Mouse (Mus musculus): ENCODE data around the gene Gm7073.

- TF ChIP-seq EP300 (IDR thresholded peaks at IDR 0.05; ENCODE audit: insufficient read depth, low read depth, low read length) (no peak), CTCF (IDR thresholded peaks at IDR 0.05) (no peak)
Measured at GRCm38 (mm10) chrX:60555242-60555641, 16.2 kb upstream of the Gm7073 start.
